Mouse (Mus musculus) regulatory T cell (primary cell): ENCODE data around the gene Srp14.

ENCODE experiments used
- in situ Hi-C: fragments of 300-600 bp; cut with MboI, MseI; formaldehyde crosslinking; loops from one replicate; pipeline ENCODE4 v1.15.1; 2025; ENCODE audit warnings: high pct_unique_total_duplicates

Gene Srp14

GRCm38 (mm10) chr2:118490241-118491091 lies 11.0 kb upstream of the Srp14 start:
- in situ Hi-C loops = no loop called here

- in situ Hi-C loops = loop anchor here (5.0 kb wide), 1 partner anchor 119 kb away; no protein-coding TSS in a partner anchor
These were observed 8.3 kb upstream of the Srp14 start for GRCm38 (mm10) chr2:118487806-118488205.

GRCm38 (mm10) chr2:118486933-118487332 lies 7.4 kb upstream of the Srp14 start:
- in situ Hi-C loops = loop anchor here (5.0 kb wide), 1 partner anchor 120 kb away; no protein-coding TSS in a partner anchor

- in situ Hi-C loops = loop anchor here (5.0 kb wide), 1 partner anchor 122 kb away; no protein-coding TSS in a partner anchor
These were observed 5.9 kb upstream of the Srp14 start for GRCm38 (mm10) chr2:118485415-118485814.

GRCm38 (mm10) chr2:118484386-118484898 lies 4.9 kb upstream of the Srp14 start:
- in situ Hi-C loops = no loop called here

GRCm38 (mm10) chr2:118483032-118483431 lies 3.5 kb upstream of the Srp14 start:
- in situ Hi-C loops = no loop called here

GRCm38 (mm10) chr2:118480886-118481285 lies 1.4 kb upstream of the Srp14 start:
- in situ Hi-C loops = no loop called here

GRCm38 (mm10) chr2:118478833-118479549 lies 520 bp downstream of the Srp14 start:
- in situ Hi-C loops = no loop called here

- in situ Hi-C loops = no loop called here
These were observed 11.2 kb downstream of the Srp14 start for GRCm38 (mm10) chr2:118468354-118468753.

- in situ Hi-C loops = no loop called here
These were observed 12.9 kb downstream of the Srp14 start for GRCm38 (mm10) chr2:118466601-118467000.

GRCm38 (mm10) chr2:118465894-118466293 lies 13.6 kb downstream of the Srp14 start:
- in situ Hi-C loops = no loop called here

- in situ Hi-C loops = no loop called here
These were observed 15.1 kb downstream of the Srp14 start for GRCm38 (mm10) chr2:118464450-118464849.

GRCm38 (mm10) chr2:118463480-118463879 lies 16.0 kb downstream of the Srp14 start:
- in situ Hi-C loops = no loop called here

- in situ Hi-C loops = no loop called here
These were observed 17.9 kb downstream of the Srp14 start for GRCm38 (mm10) chr2:118461480-118462165.

- in situ Hi-C loops = no loop called here
These were observed 21.8 kb downstream of the Srp14 start for GRCm38 (mm10) chr2:118457463-118458261.

- in situ Hi-C loops = no loop called here
These were observed 22.5 kb downstream of the Srp14 start for GRCm38 (mm10) chr2:118457029-118457428.

GRCm38 (mm10) chr2:118451056-118451455 lies 28.5 kb downstream of the Srp14 start:
- in situ Hi-C loops = no loop called here

- in situ Hi-C loops = no loop called here
These were observed 31.3 kb downstream of the Srp14 start for GRCm38 (mm10) chr2:118448181-118448580.

- in situ Hi-C loops = no loop called here
These were observed 33.5 kb downstream of the Srp14 start for GRCm38 (mm10) chr2:118445696-118446674.

GRCm38 (mm10) chr2:118442723-118443122 lies 36.8 kb downstream of the Srp14 start:
- in situ Hi-C loops = no loop called here
